Mouse (Mus musculus) myocyte (in vitro differentiated cells): ENCODE results near the gene Gm13420.
A peak's percentile ranks its signal among the peaks of the same experiment; 100 is the strongest.

Source experiments
- MAX ChIP-seq: IDR thresholded peaks from one replicate; pipeline ENCODE4 v1.6.1; 2011; ENCODE audit warnings: low read depth, mild to moderate bottlenecking, control low read depth
- POLR2A ChIP-seq: IDR thresholded peaks from one replicate; pipeline ENCODE4 v1.6.1; 2011; ENCODE audit warnings: low read depth, mild to moderate bottlenecking, control low read depth, moderate library complexity; ENCODE audit not compliant: insufficient read length
- POLR2AphosphoS2 ChIP-seq: IDR thresholded peaks from one replicate; pipeline ENCODE4 v1.6.1; 2011; ENCODE audit warnings: low read depth, control low read depth; ENCODE audit not compliant: insufficient read length
- TCF12 ChIP-seq: IDR thresholded peaks from one replicate; pipeline ENCODE4 v1.6.1; 2011; ENCODE audit warnings: mild to moderate bottlenecking, control low read depth; ENCODE audit not compliant: poor library complexity, insufficient read depth, severe bottlenecking
- TCF3 ChIP-seq: IDR thresholded peaks from one replicate; pipeline ENCODE4 v1.6.1; 2011; ENCODE audit warnings: low read depth, control low read depth; ENCODE audit not compliant: insufficient read length

DNA sequence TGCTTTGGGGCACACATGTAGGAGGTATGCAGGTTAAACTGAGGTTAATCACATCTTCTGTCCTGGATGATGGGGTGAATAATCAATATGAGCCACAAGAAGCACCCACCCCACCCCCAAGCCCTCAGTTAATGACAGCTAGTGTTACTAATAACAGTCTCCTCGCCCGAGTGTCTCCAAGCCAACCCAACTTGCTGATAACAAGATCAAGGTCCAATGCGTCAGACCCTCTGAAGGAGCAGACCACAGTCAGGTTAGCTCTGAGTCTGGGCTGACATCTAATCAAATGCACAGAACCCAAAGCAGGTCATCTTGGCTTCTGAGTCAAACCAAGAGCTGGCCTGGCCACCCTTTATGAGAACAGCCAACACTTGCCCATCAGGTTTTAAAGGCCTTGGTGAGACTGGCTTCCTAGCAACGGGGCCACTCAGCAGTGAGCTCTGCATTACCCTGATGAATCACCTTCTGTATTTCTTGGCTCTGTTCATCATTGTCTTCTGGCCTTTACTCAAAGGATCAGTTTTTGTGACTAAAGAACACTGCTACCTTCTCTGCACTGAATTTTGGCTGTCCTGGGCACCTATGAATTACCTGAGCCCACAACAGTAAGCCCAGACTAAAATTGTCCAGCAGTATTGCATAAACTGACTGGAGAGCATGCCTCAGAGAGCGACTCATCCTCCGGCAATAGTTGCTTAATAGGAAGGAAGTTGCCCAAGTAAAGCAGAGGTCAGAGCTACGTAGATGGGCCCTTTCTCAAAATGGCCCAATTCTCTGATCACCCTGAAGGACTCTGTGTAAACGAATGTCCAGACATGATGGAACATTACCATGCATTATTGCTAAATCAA lies 20.4 kb upstream of the Gm13420 start:
- TF ChIP-seq MAX (no peak), POLR2A (no peak), POLR2AphosphoS2 (peak; percentile 15), TCF3 (no peak), TCF12 (no peak)
